Mouse (Mus musculus) gastrocnemius, postnatal 14 days (tissue): ENCODE measurements around the gene Gpr146. TPM values are rescaled to one million over a fixed set of nuclear protein-coding genes. Genes with fewer than 3 reads are reported as not detected.

Experiments
- DNase-seq: peaks from one replicate; pipeline ENCODE4 v3.0.0; 2021; ENCODE audit warnings: mixed read lengths
- intact Hi-C: fragments of 180-260 bp; cut with DNase I; formaldehyde crosslinking; loops from one replicate; pipeline ENCODE4 v1.15.1; 2025; ENCODE audit warnings: low total_unique reads
- total RNA-seq, 2 experiments: library from RNA; stranded (reverse); gene quantifications; 2 replicates each; pipeline ENCODE4 v1.2.3; 2021

Gene Gpr146
- total RNA-seq, 2 experiments from 2014 or later = 17.2 to 26.0 TPM

DNA sequence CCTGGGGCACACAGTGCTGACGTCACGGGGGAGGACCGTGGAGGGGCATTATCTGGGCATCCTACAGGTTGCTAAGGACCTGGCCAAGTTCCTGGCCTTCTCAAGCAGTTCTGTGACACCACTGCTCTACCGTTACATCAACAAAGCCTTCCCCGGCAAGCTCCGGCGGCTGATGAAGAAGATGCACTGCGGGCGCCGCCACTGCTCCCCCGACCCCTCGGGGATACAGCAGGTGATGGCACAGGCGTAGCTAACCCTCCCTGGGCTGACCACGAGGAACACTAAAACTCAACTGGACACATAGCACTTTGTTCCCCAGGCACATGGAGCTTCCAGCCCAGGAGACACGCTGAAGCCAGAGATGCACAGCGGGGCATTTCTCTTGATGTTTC, 15.7 kb downstream of the Gpr146 start:
- DNase-seq = no peak
- intact Hi-C loops = no loop called here

DNA sequence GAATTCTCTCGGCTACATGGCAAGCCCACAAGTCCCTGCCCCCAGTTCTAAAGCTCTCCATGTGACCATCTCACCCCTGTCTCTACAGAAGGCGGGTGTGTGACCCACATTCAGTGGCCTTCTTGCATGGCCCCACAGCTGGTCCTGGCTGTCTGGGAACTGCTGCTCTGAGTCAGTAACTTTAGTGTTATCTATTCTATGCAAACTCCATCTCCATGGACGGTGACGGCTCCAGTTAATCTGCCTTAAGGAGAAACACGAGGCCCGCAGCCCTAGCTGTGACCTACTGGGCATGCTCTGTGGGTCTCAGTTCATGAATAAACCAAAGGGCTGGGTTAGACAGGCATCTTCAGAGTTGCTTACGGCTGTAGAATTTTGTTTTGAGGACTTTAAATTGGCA, 16.9 kb downstream of the Gpr146 start:
- DNase-seq = no peak
- intact Hi-C loops = no loop called here

DNA sequence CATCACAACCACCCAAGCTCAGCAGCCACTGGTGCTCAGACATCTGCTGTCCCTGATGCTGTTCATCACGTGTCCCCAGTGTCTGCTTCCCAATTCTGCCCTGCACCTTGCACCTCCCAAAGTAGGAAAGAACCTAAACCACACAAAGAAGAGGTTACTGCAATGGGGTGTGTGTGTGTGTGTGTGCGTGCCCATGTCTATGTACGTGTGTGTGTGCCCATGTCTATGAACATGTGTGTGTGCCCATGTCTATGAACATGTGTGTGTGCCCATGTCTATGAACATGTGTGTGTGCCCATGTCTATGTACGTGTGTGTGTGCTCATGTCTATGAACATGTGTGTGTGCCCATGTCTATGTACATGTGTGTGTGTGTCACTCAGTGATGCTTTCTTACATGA, 18.0 kb downstream of the Gpr146 start:
- intact Hi-C loops = no loop called here
- no peak for DNase-seq

DNA sequence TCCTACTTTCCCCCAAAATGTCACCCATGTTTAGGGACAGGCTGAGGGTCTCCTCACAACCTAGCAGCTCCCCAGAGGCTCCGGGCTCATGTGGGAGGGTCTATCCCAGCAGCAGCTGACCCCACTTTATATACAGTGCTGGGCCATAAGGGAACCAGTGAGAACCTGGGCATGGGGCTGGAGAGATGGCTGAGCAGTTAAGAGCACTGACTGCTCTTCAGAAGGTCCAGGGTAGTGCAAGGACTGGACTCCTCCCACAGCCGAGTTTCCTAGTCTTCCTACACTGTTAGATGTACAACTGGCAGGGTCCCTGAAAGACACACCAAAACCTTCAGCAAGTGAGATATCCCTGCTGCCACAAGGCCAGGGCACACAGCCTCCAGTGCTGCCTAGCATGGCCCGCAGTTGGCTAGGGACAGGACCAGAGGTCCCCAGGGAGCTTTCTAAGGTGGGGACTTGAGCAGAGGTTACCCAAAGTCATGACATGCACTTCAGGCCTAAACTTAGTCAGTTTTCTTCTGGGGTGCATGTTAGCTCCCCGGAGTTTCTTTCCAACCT, 19.9 kb downstream of the Gpr146 start:
- intact Hi-C loops = no loop called here
- DNase-seq = no peak

DNA sequence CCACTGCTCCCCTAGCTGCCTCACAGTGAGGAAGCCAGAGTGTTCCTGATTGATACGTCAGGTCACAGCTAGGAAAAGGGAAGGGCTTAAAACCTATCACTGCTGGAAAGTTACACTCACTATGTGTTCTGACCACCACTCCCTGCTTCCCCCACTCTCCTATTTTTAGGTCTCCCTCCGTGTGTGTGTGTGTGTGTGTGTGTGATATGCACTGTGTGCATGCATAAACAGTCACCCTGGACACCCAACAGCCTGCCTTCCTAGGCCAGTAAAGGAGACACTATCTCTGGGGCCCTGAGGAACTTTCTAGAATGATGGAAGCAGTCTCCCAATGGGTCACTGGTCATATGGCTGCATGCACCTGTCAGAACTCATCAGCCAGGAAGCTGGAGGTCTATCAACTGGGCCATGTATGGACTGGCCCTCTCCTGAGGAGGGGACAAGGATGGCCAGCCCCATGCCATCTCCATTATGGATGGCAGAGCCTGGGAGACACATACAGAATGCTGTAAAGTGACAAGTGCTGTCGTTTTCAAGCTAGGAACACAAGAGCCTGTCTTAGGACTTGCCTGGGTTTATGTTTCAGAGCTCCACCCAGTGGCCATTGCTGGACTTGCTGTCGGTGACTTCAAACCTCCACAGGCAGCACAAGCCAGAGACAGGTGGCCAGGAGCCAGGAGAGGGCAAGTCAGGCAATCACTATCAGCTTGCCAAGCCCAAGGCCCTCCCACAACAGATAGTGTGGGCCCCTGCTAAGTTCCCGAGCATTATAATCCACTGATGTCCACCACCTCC, 20.7 kb downstream of the Gpr146 start:
- intact Hi-C loops = no loop called here
- DNase-seq = peak; percentile 96

DNA sequence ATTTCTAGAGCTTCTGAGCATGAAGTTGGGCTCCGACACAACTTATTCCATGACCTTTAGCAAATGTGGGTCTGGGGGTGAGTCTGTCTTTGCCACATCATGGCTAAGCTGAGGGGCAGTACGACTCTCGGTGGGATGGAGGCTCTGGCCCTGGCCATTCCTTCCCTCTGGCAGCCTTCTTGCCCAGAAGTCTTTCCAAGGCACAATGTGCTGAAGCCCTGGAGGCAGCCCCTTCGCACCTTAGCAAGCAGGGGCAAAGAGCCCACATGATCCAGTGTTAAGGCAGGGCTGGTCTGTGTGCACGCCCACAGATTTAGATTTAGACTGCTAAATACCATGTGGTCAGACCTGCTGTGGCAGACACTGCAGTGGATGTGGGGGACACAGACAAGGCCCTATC, 21.3 kb downstream of the Gpr146 start:
- DNase-seq = no peak
- intact Hi-C loops = no loop called here

DNA sequence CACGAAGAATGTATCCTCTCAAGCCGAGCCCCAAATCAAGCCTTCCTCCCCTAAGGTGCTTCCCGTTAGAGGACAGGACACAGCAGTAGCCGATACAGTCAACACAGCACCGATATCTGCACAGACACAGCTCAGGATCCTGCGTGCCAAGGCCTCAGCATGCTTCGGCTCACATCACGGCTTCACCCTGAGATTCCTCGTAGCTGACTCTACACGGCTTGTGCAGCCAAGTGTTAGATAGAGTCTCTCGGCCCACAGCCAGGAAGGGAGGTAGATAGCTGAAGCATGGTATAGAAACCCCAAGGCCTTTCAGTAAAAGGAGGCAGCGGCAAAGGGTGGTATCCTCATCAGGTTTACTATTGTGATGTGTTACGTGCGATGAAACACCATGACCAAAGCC, 22.5 kb downstream of the Gpr146 start:
- intact Hi-C loops = no loop called here
- no peak for DNase-seq

DNA sequence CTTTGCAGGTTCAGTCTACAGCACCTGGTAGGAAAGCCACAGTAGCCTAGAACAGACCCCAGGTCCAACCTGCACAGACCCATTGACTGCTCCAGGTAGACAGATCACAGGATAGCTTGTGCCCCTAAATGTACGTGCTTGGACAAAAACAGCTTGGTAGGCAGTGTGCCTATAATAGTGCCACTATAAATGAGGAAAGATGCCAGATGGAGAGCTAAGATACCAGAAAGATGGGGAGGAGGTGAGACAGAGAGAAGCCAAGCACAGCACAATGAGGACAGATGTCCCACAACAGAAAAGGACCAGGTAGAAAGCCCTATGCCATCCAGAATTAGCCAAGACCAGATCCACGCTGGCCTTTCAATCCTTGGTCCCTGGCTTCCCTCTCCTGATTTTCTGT, 24.6 kb downstream of the Gpr146 start:
- intact Hi-C loops = loop anchor here (2.0 kb wide), 1 partner anchor 41 kb away; no protein-coding TSS in a partner anchor
- no peak for DNase-seq

DNA sequence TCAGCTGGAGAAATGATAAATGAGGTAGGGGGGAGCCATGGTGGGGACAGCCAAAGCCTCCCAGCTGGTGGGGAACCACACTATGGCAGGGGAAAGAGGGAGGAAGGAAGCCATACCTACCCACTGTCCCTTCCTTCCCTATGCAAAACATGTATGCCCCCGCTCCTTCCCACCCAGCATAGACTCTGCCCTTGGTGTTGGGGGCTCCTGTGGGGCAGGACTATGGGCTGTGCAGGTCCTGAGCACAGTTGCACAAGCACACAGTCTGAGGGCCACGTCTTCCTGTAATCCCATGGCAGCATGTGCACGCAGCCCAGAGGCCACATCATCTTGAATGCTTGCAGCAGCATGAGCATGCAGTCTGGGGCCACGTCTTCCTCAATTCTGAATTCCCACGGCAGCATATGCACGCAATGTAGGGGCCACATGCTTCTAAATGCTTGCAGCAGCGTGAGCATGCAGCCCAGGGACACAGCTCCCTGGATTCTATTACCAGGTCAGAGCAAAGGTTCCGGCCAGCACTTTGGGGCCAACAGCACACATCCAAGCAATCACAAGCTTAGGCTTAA, 26.3 kb downstream of the Gpr146 start:
- intact Hi-C loops = loop anchor here (2.0 kb wide), 1 partner anchor 43 kb away; no protein-coding TSS in a partner anchor
- DNase-seq = no peak

DNA sequence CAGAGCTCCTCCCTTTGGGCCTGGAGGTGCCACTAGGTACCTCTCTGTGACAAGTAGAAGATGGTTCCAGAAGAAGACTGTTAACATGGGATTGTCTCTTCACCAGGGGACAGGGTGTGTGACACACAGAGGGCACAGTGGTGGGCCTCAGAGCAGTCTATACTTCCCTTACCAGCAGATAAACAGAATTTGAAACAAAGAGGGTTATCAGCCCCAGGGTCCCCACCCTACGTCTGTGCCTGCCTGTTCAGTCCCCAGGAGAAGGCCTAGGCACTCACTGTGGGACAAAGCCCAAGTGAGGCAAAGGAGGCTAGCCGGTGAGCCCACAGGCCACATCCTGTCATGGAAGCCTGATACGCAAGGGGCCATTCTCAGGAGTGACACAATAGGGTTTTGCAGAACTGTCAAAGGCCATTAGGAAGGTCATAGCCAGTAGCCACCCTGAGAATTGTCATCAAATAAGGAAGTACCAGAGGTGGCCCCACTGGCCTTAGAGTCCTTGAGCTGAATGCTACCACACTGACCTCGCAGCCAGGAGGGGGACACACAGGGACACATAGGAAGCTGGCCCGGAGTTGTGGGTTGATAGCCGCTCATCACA, 27.4 kb downstream of the Gpr146 start, which contains the start of gene C130050O18Rik:
TSS of gene C130050O18Rik (plus strand) at position 480 of the 601 bp plus-strand sequence.
- intact Hi-C loops = no loop called here
- no peak for DNase-seq

DNA sequence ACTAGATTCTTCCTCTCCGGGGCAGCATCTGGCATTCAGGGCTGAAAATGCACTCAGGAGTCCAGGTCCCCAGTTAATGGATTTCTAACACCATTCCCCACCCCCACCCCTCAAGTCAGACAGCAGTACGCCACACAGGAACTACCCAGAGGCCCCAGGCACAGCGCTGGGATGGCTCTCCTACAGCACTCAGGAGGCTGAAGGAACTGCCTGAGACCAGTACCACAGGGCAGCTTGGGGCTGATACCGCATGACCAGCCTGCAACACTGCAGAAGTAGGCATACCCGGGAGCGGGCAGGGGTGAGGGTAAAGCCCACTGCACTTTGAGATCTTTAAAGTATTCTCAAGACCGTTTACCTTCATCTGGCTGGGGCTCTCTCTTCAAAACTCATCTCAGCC, 28.0 kb downstream of the Gpr146 start:
- DNase-seq = no peak
- intact Hi-C loops = no loop called here

DNA sequence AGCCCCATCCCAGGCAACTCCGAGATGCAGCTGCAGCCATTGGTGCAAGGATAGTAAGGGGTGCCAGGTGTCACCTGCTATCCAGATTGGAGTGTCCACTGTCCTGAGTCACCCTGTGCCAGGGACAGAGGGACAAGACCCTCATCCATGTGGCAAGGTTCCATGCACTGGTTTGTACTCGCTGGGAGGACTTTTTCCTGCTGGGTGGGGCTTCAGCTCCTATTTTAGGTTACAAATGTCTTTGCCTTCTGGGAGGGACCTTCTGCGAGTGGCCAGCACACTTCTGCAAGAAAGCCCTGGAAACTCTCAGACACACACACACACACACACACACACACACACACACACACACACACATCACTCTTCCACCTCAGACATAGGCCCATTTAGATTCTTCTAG, 28.5 kb downstream of the Gpr146 start:
- DNase-seq = no peak
- intact Hi-C loops = no loop called here

DNA sequence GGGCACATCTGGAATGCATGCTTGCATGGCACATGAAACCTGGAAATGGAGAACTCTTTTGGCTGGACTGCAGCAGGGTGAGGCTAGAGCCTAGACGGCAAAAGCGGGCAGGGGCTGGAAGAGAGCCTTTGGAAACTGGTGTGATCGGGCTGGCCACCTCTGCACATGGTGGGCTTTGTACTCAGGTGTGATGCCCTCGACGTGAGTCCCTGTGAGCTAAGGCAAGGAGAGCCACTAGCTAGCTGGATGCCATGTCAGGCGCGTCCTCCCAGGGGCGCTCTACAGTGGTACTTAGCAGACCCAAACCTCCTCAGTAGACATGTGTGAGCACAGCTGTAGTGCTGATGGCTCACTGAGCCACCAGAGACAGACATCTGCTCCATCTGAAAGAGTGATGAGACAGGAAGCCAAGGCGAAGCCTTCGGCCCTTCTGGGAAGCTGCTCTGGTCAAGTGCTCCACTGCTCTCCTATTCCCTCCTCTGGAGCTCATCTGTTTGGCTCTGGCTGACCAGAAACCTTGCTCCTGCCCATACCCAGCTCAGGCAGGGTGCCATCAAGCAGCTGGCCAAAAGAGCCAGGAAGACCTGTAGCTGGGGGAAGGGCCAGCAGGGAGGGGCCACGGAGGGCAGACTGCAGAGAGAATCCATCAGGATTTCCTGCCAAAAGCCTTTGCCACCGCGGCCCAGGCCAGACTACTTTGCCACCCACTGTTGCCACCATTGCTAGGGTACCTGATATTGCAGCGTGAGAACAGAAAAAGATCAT, 29.8 kb downstream of the Gpr146 start:
- DNase-seq = peak; percentile 66
- intact Hi-C loops = no loop called here

DNA sequence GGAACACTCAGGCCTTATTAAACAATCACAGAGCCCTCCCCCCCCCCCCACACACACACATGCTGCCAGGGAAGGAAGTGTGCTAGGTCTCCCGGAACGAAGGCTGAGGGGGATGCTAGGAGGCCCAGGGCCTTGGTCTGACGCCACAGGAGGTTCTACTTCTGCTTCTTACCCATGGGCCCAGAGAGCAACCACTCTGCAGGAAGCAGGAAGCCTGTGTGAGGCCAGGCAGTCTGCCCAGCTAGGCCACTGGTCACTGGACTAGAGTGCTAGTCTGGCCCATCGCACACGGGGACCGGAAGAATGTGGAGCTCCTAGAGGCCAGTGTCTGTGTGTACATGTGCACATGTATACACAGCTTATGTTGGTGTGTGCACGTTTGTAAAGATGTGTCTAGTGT, 31.0 kb downstream of the Gpr146 start:
- DNase-seq = no peak
- intact Hi-C loops = no loop called here

DNA sequence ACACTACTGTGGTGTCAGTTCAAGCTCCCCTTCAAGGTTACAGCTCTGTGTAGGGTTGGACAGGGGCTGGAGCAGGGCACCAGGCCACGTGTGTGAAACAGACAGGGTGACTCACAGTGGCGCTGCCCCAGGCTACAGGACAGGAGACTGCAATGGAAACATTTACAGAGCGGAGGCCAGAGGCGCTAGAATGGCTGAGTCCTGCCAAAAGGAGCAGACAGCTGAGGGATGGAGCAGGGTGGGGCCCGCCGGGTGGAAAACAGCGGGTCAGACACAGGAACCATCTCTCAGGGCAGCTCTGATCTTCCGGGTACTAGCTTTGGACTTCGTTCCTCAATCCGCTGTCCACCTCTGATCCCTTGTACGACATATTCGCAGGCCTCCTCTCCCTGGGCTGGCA, 31.9 kb downstream of the Gpr146 start:
- intact Hi-C loops = no loop called here
- peak; percentile 89 for DNase-seq

DNA sequence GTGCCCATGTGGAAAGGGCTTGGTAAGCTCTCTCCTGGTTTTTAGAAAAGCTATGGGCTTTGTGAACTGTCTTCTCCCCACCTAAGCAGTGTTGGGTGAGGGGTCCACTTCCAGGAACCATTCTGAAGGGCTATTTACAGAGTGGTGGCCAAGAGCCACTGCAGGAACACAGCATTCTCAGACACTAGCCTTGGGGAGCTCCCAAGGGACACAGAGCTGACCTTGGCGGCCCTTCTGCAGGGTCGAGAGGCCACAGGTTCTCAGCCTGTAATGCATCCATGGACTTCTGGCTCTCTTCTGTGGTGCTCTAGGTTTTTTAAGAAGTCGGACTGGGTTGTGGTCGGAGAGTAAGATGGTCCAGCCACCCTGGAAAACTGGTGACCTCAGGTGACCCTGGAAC, 32.6 kb downstream of the Gpr146 start:
- no peak for DNase-seq
- intact Hi-C loops = loop anchor here (5.0 kb wide), 1 partner anchor 52 kb away; the partner anchor contains the start of gene 3110082I17Rik

DNA sequence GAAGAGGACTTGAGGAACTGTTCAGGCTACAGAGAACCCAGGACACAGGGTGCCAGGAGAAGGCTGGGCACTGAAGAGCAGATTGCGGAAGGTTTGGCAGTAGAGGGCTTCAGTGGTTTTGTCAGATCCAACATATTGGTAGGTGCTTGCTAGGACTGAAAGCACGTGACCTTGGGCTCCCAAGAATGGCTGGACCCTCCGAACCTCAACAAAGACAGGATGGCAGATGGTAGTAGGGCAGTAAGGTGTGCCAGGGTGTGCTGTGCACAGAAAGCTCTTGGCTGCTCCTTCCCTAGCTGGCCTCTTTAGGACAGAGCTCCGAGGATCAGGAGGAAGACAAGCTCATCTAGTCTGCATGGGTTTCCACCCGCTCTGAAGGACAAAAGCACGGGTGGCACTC, 33.6 kb downstream of the Gpr146 start:
- intact Hi-C loops = loop anchor here (5.0 kb wide), 1 partner anchor 51 kb away; the partner anchor contains the start of gene 3110082I17Rik
- no peak for DNase-seq

DNA sequence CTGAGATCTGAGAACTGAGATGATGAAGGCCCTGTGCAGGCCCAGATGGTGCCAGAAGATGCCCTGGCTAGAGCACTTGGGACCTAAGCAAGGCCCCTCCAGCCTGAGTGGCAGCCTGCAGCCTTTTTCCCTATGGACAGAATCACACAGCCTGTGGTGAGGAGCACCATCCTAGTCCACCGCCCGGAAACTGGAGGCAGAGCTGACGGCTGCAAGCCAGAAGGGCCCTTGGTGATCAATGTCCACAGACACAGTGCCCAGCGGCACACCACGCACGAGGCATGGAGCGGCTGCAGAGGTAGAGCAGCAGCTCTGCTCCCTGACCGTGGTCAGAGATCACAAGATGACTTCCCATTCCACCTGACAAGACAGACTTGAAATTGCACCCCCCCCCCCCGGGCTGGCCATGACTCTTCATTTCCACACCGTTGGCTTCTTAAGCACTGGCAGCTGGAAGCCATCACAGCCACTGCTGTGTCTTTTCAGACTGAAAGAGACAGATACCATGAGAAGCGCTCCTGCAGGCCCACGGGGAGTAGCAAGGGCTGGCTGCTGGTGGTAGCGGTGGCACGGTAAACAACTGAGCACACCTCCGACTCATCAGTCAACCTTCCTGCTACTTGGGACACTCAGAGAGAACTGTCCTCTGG, 34.3 kb downstream of the Gpr146 start:
- intact Hi-C loops = loop anchor here (5.0 kb wide), 1 partner anchor 51 kb away; the partner anchor contains the start of gene 3110082I17Rik
- DNase-seq = no peak

DNA sequence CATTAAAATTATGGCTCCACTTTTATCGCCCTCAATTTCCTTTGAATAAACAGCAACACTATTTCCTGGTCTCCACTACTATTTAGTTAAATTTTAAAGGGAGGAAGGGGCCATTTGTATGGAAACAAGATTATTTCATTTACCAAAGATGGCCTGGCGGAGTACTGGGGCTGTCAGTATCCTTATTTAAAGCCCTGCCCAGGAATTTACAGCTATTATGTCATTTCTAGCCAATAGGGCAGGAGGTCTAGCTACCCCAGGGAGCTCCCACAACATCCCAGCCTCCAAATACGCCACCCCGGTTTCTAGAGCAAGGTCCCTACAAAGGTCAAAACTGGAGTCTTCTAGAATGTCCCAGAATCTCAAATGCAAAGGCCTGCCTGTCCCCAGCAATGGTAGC, 36.0 kb downstream of the Gpr146 start:
- DNase-seq = no peak
- intact Hi-C loops = loop anchor here (5.0 kb wide), 1 partner anchor 49 kb away; the partner anchor contains the start of gene 3110082I17Rik
